Mouse (Mus musculus) inflammation-experienced regulatory T-cells, adult 6 months (primary cell): ENCODE results near the gene Tmigd3. TPM values are rescaled to one million over a fixed set of nuclear protein-coding genes. Genes with fewer than 3 reads are reported as not detected.

Experiments
- ATAC-seq: one replicate; pipeline ENCODE4 v1.8.0; 2017
- polyA plus RNA-seq, 3 experiments: library from polyadenylated mRNA; unstranded; fragments of 100-300 nt; shearing (Covaris generic); gene quantifications; one replicate each; pipeline ENCODE4 v1.2.1; 2017

Tmigd3 gene
- polyA plus RNA-seq = not detected

DNA sequence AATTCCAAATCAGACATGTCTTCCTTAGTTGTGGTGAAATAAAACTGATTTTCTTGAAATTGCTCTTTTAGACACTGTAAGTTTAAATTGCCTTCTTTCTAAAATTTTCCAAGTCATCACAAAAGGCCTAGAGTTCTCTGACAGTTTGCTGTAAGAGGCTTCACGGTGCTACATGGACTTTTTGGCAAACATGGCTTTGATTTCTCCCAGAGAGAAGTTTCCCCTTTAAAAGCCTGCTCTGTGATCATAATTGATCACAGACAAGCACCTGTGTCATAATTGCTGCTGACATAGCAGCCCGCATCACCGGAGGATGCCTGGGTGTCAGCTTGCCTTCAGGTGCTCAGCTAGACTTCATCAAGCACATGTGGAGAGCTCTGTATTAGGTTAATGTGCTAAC lies at the start of gene Tmigd3, which contains the start of gene Adora3:
Tmigd3 (plus strand) TSS at position 346 of the 400 bp plus-strand sequence.
Adora3 (plus strand) TSS at position 301 of the 400 bp plus-strand sequence.
- ATAC-seq = no peak

DNA sequence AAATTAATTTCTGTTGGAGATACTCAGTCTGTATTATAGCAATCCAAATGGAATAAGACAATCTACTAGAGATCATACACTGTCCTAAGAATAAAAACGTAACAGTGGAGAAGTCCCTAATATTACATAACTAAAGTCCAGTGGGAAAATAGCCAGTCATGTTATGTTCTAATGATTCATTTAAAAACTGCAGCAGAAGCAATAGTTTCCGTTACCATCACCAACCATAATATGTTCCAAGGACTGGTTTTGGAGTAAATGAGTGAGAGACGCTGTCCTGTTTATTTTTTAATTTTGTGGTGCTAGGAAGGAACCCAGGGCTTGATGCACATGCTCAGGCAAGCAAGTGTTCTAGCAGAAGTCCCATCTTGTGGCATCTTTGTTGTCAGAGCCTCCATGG lies 49.2 kb upstream of the Tmigd3 start:
- ATAC-seq = no peak

DNA sequence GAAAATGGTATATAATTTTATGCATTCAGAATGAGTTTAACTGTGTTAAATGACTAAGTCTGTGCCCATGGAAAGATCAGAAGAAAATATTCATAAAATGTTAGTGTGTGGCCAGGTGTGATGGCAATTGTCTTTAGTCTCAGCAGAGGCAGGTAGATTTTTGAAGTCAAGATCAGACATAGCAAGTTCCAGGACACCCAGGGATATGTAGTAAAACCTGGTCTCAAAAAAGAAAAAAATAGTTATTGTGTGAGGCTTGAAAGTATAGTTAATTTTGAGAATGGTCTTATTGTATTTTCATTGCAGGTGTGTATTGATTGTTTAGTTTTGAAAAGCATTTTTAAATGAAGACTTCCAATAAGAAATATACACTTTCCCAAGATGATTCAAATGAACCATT lies 47.1 kb upstream of the Tmigd3 start:
- ATAC-seq = no peak

DNA sequence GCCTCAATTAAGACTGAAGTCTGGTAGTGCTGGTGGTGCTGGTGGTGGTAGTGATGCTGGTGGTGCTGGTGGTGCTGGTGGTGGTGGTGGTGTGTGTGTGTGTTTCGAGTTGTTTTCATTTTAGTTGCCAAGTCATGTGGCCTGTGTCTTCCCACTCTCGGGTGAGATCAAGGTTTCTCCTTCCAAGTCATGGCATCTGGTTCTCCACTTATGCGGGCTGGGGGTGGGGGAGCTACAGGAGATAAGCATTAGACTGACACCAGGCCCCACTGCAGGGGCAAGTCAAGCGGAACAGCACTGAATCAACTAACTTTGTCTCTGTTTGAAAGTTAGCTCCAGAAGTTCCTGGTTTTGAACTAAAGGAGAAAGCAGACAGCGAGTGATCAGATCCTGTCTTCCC lies 46.6 kb upstream of the Tmigd3 start:
- ATAC-seq = no peak

DNA sequence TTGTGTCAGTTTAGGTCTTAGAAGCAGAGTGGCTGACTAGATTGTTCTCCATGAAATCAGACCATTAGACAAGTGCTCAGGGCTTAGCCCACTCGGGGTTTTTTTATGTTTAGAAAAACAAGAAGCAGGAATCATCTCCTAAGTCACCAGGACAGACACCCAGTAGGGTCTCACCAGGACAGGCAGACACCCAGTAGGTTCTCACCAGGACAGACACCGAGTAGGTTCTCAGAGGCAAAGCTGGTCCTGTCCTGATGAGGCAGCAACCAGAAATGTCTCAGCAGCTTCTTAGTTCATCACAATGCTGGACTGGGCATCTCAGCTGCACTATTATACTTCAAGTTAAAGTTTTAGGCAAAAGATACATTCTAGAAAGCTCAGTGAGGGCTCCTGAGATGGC lies 46.0 kb upstream of the Tmigd3 start:
- ATAC-seq = no peak

DNA sequence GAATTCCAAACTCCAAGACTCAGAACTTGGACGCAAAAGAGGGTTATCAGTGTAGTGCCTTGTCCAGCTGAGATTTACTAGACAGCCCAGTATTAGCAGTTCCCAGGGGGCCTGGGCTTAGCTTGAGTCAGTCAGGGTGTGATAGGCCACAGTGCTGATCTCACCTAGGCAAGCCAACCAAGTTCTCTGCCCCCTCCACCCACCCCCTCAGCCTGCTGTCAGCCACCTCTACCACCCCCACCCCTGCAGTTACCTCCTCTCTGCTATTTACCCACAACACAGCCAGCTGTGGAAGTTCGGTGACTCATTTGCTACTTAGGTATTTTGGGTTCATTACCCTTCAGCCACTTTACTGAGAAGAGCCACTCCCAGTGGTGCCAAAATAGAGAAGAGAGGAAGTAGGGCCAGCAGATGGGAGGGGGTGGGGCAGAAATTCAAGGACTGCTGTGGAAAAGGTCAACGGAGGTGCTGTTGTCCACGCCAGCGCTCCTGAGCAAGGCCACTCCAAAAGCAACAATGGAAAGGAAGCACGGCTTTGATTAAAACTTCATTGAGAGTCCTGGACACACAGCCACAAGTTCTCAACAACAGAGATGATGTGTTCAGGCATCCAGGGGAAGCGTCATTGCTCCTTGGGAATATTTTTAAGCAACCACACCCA lies 45.1 kb upstream of the Tmigd3 start:
- peak; percentile 58 for ATAC-seq

DNA sequence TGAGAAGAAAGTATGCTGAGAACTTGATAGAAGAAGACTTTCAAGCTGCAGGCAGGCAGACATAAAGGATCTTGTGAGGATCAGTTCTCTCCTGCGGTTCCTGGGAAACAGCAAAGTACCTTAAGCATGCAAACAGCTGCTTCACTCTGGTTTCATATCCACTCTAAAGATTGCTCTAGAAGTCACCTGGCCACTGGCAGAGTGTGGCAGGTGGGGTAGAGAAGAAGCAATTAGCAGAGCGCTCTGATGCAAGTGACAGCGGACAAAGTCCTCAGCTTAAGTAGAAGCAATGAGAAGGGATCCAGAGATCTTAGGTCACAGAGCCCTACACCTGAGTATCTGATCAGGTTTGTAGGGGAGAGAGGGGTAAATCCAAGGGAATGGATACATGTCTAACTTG lies 39.1 kb upstream of the Tmigd3 start:
- no peak for ATAC-seq

DNA sequence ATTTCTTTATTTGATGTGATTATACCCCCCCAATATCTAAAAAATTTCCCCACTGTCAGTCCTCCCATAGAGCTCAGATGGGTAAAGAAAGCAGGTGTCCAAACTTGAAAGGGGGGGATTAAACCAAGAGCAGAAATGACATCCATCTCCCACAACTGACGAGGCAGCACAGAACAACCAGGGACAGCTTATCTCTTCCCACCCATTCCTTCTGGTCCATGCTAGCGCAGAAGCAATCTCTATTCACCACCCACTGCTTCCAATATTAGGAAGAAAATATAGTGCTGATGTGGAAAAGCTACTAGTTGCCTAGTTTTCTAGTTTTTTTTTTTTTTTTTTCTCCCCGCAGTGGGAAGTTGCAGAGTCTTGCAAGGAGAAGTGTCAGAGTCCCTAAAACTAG lies 34.8 kb upstream of the Tmigd3 start:
- no peak for ATAC-seq

DNA sequence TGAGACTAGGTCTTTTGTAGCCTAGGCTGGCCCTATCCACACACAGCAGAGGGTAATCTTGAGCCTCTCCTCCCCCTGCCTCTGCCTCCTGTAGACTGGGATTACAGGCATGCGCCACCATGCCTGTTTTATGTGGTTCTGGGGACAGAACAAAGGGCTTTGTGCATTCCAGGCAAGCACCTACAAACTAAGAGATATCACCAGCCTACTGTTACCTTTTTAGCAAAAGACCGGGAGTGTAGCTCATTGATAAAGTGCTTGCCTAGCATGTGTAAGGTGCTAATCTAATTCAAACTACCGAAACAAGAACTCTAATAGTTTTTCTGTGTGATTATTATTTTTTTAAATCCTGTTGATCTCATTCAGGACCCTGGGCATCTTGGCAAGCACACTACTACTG lies 33.8 kb upstream of the Tmigd3 start:
- no peak for ATAC-seq

DNA sequence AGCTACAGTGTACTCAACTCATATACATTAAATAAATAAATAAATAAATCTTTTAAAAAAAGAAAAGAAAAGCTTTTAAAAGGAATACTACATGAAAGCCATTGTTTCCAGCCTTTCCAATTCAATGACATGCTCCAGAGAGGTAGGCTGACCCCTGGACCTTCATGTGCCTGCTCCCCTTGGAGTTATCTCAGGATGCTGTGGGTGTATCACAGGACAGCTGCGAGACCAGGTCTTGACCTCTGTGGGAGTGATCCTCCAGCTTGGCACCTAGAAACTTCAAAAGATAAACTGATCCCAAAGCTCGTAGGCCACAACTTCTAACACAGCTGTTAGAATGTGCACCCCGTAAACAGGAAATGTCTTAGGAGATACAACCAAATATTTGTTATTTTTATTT lies 32.0 kb upstream of the Tmigd3 start:
- ATAC-seq = no peak

DNA sequence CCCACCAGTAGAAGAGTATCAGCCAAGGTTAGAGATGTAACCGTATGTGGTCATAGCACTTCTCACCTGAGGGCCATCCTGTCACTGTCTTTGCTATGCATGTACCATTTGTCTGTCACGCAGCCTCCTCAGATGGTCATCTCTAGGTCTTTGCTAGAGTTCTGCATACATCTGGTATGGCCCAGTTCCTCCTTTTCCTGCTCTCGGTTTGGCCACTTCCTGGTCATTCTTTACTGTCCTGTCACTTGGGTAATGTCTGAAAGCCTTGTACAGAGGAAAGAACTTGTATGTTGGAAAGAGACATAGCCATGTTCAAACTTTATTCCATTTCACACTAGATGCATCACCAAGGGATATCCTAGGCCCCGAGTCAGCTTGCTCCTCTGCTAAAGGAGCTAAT lies 30.9 kb upstream of the Tmigd3 start:
- ATAC-seq = no peak

DNA sequence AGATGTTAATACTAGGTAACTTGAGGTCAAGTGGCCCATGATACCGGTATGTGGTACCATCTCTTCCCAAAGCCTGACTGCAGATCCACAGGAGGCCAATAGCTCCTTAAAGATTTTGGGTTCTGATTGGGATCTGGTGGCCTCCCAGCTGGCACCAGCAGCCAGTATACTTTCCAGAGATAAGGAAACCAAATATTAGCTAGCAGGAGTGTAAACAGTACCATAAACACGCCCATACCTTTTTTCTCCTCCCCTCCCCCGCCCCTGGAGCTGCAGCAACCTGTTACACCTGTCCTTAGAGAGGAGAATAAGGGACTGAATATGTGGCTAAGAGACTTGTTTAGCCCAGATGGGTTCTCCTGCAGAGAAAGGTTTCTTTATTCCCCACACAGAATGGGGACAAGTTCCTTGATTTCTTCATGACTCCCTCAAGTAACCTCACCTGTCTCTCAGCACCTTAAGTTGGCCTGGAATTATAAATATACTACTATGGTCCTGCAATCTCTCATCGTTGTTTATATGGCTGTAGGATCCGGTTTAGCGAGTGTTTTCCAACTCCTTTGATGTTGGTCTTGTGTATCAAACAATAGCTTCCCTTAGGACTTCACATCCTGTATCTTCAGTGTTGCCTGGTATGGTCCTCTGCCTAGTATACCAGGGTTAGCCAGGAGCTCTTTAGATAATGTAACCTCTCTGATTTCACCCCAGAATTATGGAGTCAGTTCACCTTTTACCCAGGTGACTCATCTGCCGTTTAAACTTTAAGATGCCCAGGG lies 24.2 kb upstream of the Tmigd3 start:
- no peak for ATAC-seq

DNA sequence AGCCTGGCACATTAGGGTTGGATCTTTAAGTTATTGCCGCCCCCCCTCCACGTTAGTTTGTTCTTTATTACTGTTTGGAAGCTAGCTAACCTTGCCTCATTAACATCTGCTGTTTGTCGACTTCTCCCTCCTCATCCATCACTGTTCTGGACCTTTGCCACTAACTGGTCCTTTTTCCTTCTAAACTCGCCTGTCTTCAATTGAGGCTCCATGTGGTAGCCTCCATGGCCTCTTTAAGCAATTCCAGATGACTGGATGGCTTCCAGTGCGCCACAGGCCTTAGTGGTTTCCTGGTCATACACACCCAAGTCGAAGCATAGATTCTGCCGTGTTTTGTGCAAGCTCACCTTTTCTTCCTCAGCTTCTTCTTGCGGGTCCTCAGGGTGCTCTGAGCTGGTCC lies 16.9 kb upstream of the Tmigd3 start:
- ATAC-seq = no peak

DNA sequence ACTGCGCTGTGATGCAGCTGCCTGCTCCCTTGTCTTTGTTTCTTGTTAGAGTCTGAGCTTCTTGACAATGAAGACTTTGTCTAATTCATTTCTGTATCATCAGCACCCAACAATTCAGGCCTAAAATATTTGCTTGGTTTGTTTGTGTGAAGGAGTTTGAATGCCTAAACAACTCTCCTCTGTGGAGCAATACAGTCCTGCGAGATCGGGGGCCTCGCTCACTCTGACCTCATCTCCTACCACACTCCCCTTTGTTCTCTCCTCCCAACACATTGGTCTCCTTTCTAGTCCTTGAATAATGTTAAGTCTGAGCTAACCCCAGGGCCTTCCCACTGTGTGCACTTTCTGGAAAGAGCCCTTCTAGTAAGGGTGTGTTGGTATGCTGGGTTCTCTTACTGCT lies 15.9 kb upstream of the Tmigd3 start:
- ATAC-seq = no peak

DNA sequence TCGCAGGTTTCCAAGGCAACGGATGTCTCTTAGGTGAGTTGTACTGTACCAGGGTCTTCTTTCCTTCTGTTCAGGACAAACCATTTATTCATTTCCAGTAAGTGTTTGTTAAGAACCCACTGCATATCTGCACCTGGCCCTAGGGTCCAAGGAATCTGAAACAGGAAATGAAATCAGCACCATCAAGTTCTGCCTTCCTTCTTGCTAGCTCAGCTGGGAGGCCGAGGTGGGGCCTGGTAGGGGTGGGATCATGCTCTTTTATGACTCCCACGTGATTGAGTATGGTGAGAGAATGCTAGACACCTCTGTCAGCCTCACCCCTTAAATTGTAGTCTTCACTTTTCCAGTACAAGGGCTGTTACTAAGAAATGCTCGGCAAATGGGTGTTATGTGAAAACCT lies 13.2 kb upstream of the Tmigd3 start:
- no peak for ATAC-seq

DNA sequence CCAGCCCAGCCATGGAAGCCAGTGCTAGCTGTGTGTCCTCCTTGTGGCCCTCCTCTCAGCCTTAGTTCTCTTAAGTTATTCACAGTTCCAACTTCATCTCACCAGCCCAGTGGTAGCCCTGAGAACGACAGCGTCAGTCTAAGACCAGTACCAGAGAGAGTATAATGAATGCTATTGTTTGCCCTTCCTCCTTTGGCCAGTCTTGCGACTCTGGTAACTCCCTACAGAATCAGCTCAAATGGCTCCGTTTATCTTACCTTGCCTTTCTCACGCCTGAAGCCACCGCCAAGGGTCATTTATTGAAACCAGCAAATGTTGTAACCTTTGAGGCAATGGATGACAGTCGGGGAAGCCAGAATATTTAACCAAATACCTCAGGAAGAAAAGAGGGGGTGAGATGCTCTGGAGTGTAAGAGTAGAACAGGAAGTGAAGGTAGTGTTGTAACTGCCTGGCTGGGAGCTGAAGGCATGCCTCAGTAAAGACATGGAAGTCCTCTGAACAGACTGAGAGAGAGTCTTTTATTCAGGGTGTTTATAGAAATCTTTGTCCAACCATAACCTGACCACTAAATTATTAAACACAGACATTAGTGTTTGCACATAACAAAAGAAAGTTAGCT lies 8.8 kb upstream of the Tmigd3 start:
- no peak for ATAC-seq

DNA sequence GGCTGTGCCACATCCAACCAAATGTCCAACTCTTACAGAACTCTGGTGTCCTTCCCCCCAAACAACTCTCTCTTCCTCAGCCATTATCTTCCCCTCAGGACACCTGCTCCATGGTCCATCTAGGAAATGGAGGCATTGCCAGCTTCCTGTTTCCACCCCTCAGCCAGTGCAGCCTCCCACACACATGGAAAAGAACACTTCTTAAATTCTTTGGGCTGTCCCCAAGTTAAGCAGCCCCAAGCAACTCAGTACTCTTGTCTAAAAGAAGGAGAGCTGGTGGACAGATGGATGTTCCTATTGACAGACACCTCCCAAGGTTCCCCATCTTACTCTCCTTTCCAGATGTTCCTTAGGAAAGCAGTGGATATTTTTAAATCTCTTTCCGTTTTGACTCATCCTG lies 6.6 kb upstream of the Tmigd3 start:
- ATAC-seq = no peak

DNA sequence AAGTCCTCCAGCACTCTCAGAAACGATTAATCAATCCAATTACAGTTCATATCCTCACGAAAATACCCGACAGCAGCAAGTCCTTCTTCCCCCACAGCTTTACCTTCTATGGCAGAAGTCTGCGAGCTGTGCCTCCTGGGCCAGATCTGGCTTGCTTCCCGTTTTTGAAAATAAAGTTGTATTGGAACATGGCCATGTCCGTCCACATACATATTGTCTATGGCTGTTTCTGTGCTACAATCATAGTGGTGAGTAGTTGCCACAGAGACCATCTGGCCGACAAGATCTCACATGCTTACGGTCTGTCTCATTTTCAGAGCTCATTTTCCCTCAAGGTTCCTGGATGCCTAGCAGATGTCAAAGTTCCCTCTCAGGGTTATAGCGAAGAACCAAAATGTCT lies 5.6 kb upstream of the Tmigd3 start:
- ATAC-seq = no peak

DNA sequence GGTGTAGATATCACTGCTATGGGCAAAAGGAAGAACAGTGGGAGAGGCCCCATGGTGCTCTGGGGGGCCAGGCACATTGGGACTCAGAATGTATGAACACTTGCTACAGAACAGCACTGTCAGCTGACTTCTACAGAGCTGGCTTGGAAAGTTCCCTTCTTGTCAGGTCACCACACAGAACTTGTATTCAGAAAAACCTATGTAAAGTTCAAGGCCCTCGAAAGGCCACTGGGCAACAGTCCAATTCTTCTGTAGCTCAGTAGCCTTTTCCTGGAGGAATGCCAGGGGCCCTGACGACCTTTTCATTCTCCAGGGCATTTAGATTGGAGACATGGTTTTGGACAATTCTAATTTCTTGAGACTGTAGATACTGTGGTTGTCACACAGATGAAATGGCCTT lies 2.6 kb upstream of the Tmigd3 start:
- no peak for ATAC-seq

DNA sequence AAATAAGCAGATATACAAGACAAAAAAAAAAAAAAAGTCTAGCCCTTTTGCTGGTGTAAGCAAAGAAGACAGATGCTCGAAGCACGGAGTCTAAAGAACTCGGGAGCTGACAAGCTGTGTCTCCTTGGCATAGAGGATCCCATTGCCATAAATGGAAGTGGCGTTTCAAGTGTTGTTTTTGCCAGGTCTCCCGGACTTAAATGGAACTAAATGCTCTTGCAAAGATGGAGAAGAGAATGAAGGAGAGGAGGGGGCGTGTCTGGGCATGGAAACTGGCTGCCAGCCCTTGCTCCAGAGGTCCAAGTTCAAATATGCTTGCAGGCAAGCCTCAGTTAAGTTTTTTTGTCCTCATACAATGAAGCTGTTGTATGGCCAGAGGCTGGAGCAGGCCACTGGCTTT lies 1.3 kb downstream of the Tmigd3 start:
- no peak for ATAC-seq

DNA sequence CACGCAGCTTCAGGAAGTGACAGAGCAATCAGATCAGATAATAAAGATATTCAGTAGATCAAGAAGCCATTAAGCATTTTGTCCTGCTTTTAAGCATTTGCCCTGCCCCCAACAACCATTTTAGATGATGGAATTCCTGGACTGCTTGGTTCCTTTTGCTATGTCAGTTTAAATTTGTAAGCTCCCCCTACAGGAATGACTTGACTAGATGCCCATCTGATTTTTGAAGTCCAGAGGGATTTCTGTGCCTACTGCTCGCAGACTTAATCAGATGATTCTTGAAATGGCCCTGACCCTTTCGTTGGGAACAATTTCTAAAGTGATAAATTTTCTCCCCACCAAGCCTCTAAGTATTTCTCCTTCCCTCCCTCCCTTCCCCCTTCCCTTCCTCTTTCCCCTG lies 1.9 kb downstream of the Tmigd3 start:
- no peak for ATAC-seq

DNA sequence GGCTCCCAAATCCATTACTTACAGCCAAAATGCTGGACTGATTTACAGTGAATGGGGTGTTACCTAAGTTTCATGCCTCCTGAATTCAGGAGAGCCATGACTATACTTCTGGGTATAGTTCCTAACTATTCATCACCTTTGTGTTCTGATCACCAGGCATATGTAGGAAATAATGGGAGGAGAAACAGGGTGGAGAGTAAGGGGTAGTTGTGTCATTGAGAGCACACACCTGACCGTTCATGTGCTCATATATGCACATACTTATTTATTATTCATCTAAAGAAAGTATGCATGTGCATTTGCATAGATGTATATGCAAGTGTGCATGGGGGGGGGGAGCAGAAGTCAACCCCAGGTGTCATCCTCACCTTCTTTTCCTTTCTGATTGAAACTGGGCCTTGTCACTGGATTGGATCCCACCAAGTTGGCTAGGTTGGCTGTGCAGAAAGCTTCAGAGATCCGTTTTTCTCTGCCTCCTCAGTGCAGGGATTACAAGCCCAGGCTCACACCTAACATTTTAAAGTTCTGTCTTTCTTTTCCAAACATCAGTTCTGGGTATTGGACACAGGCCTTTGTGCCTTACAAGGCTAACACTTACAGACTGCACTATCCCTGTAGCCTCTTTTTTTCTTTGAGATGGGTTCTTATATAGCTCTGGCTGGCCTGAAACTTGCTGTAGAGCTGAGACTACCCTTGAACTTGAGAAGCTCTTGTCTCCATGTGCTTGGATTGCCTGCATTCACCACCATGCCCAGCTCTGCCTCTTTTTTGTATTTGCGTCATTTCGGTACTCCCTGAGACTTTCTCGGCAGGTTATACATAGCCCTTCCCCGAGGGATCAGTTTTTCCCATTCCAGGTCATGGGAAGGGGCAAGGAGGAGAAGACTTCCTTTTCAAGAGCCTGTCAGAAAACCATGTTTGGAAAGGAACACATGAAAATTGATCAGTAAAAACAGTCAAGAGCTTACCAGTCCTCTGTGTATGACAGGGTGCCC lies 3.0 kb downstream of the Tmigd3 start:
- ATAC-seq = no peak

DNA sequence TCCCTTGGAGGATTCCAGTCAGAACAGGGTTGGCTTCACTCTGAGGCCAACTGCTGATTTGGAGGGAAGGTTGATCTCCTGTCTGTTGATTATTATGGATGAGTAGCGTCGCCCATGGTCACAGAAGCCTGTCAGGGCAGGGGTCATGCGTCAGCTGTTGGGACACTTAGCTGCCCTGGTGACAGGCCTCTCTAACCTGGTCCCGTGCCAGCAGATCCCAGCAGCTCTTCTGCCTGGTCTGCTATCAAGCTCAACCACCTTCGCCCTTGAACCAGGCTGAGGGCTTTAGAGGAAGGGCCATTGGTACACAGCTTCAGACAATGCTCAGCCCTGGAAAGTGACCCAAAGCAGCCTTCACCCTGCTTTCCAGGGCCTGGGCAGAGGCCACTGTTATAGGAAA lies 5.3 kb downstream of the Tmigd3 start:
- ATAC-seq = no peak
